Mouse (Mus musculus) lung, embryonic 16.5 days (tissue): ENCODE results near the gene Rrp36. TPM values are rescaled to one million over a fixed set of nuclear protein-coding genes. Genes with fewer than 3 reads are reported as not detected.

Experiments used
- ATAC-seq: fragments of 200-750 bp; cut with Nextera tagmentation; 2 replicates; pipeline ENCODE4 v1.8.0; 2017; ENCODE audit warnings: low read depth, mild to moderate bottlenecking, moderate library complexity
- H3K27ac ChIP-seq: fragments of 300-500 bp; sonication (generic); 2 replicates; pipeline ENCODE4 v1.5.1; 2014; ENCODE audit warnings: mild to moderate bottlenecking, control low read depth, low read length
- H3K27me3 ChIP-seq: fragments of 300-500 bp; sonication (generic); 2 replicates; pipeline ENCODE4 v1.6.1; 2014; ENCODE audit warnings: low read depth, low read length, mixed read lengths; ENCODE audit not compliant: control insufficient read depth, insufficient read depth
- H3K36me3 ChIP-seq: fragments of 300-500 bp; sonication (generic); 2 replicates; pipeline ENCODE4 v1.6.1; 2014; ENCODE audit warnings: low read length; ENCODE audit not compliant: control insufficient read depth, insufficient read depth
- H3K4me1 ChIP-seq: fragments of 300-500 bp; sonication (generic); replicated peaks from 2 replicates; pipeline ENCODE4 v1.6.1; 2014; ENCODE audit warnings: low read length, mixed read lengths; ENCODE audit not compliant: control insufficient read depth, insufficient read depth
- H3K4me2 ChIP-seq: fragments of 300-500 bp; sonication (generic); 2 replicates; pipeline ENCODE4 v1.6.1; 2014; ENCODE audit warnings: low read depth, low read length, control low read depth
- H3K4me3 ChIP-seq: fragments of 300-500 bp; sonication (generic); 2 replicates; pipeline ENCODE4 v1.5.1; 2014; ENCODE audit warnings: mild to moderate bottlenecking, low read length, control low read depth
- H3K9ac ChIP-seq: fragments of 300-500 bp; sonication (generic); 2 replicates; pipeline ENCODE4 v1.6.1; 2014; ENCODE audit warnings: low read length, control low read depth
- H3K9me3 ChIP-seq: fragments of 300-500 bp; sonication (generic); 2 replicates; pipeline ENCODE4 v1.6.1; 2016; ENCODE audit warnings: low read length; ENCODE audit not compliant: control insufficient read depth
- whole genome bisulfite sequencing: fragments of 180-500 bp; shearing (Covaris S2); extraction: QIAGEN DNeasy Blood & Tissue Kit; methylation state at CpG from one replicate; pipeline ENCODE4 v1.1.7; 2014; 5-methylcytosine and 5-hydroxymethylcytosine counted together
- polyA plus RNA-seq: library from polyadenylated mRNA; unstranded; fragments of >200 nt; fragmentation: Nextera tagmentation; extraction: Ambion mirVana; gene quantifications from 2 replicates; pipeline ENCODE4 v1.2.1, GENCODE M21; 2015

Rrp36 gene
- polyA plus RNA-seq, 1 experiment from 2014 or later, result 51.6 TPM

- Histone ChIP-seq H3K27me3 (no peaks in the 10 kb centered on the region), H3K4me3 (peak overlapping the region; percentile 79), H3K9ac (peak overlapping the region; percentile 80), H3K4me1 (peaks cover 28% of the 10 kb centered on the region), H3K9me3 (0 out of 2 replicates have a peak, but pooled peaks cover 3% of the 10 kb centered on the region), H3K27ac (0 out of 2 replicates have a peak overlapping the region, but pooled peaks have one; percentile 97), H3K4me2 (peak overlapping the region; percentile 67), H3K36me3 (peaks cover 35% of the 10 kb centered on the region)
- WGBS, result 59% methylated on average over 20 of the region's 20 CpGs
- ATAC-seq, result no peak
Measured at GRCm38 (mm10) chr17:46651755-46652547, 22.2 kb downstream of the Rrp36 start.

GRCm38 (mm10) chr17:46651292-46651691 lies 22.9 kb downstream of the Rrp36 start:
- ATAC-seq, result no peak
- Histone ChIP-seq H3K4me3 (peak overlapping the region; percentile 79), H3K9me3 (0 out of 2 replicates have a peak, but pooled peaks cover 3% of the 10 kb centered on the region), H3K27me3 (no peaks in the 10 kb centered on the region), H3K9ac (peak overlapping the region; percentile 80), H3K36me3 (peaks cover 33% of the 10 kb centered on the region), H3K27ac (peak overlapping the region; percentile 97), H3K4me1 (peaks cover 33% of the 10 kb centered on the region), H3K4me2 (peak overlapping the region; percentile 67)
- WGBS, result 60% methylated on average over 17 of the region's 17 CpGs

- Histone ChIP-seq H3K4me1 (peaks cover 33% of the 10 kb centered on the region), H3K9me3 (0 out of 2 replicates have a peak, but pooled peaks cover 3% of the 10 kb centered on the region), H3K27ac (peak within 1 kb of the TSS; percentile 97), H3K36me3 (peaks cover 28% of the 10 kb centered on the region), H3K27me3 (no peaks in the 10 kb centered on the region), H3K4me2 (peak within 1 kb of the TSS; percentile 67), H3K4me3 (peak within 1 kb of the TSS; percentile 79), H3K9ac (peak within 1 kb of the TSS; percentile 80)
- peak; percentile 95 for ATAC-seq
- under 1% methylated on average over 53 of the region's 58 CpGs for WGBS
Measured at GRCm38 (mm10) chr17:46650232-46651031, 23.7 kb downstream of the Rrp36 start, which contains the start of gene Cul7. Gene Cul7, plus strand, starts transcription at chr17:46650337.

DNA sequence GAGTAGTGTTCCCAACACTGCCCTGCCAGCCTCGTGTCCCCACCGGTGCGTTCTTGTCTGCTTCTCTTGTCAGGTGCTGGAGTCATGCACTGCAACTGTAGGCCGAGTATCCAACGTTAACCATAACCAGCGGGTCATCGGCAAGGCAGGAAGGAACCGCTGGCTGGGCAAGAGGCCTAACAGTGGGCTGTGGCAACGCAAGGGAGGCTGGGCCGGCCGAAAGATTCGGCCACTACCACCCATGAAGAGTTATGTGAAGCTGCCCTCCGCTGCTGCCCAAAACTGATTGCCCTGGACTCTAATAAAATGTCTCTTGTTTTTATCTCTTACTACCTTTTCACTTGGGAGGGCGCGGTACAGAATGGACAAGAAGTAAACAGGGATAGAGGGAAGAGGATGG lies 24.3 kb downstream of the Rrp36 start:
- peaks cover 25% of the 10 kb centered on the region for H3K36me3 ChIP-seq
- no peaks in the 10 kb centered on the region for H3K27me3 ChIP-seq
- peak overlapping the region; percentile 79 for H3K4me3 ChIP-seq
- H3K4me2 ChIP-seq, result peak overlapping the region; percentile 67
- 0 out of 2 replicates have a peak, but pooled peaks cover 3% of the 10 kb centered on the region for H3K9me3 ChIP-seq
- H3K27ac ChIP-seq, result peak overlapping the region; percentile 97
- WGBS, result 22% methylated on average over 15 of the region's 15 CpGs
- peaks cover 39% of the 10 kb centered on the region for H3K4me1 ChIP-seq
- ATAC-seq, result no peak
- peak overlapping the region; percentile 80 for H3K9ac ChIP-seq

- ATAC-seq, result no peak
- Histone ChIP-seq H3K36me3 (peaks cover 12% of the 10 kb centered on the region), H3K9ac (no peak overlapping the region), H3K27ac (no peak overlapping the region), H3K9me3 (no peaks in the 10 kb centered on the region), H3K27me3 (no peaks in the 10 kb centered on the region), H3K4me3 (no peak overlapping the region), H3K4me1 (peaks cover 46% of the 10 kb centered on the region), H3K4me2 (no peak overlapping the region)
- 87% methylated on average over 9 of the region's 9 CpGs for WGBS
Measured at GRCm38 (mm10) chr17:46648436-46648835, 25.7 kb downstream of the Rrp36 start.

GRCm38 (mm10) chr17:46647279-46647678 lies 26.9 kb downstream of the Rrp36 start:
- peaks cover 40% of the 10 kb centered on the region for H3K4me1 ChIP-seq
- 86% methylated on average over 7 of the region's 7 CpGs for WGBS
- no peaks in the 10 kb centered on the region for H3K27me3 ChIP-seq
- no peaks in the 10 kb centered on the region for H3K9me3 ChIP-seq
- no peak overlapping the region for H3K4me2 ChIP-seq
- ATAC-seq, result no peak
- H3K36me3 ChIP-seq, result peaks cover 3% of the 10 kb centered on the region; the same call in 1 of the 2 replicates
- no peak overlapping the region for H3K9ac ChIP-seq
- H3K27ac ChIP-seq, result no peak overlapping the region
- H3K4me3 ChIP-seq, result no peak overlapping the region

GRCm38 (mm10) chr17:46646322-46646662 lies 27.9 kb downstream of the Rrp36 start:
- WGBS, result under 1% methylated on average over 19 of the region's 19 CpGs
- Histone ChIP-seq H3K27ac (peak overlapping the region; percentile 76), H3K36me3 (peaks cover 5% of the 10 kb centered on the region; the same call in 1 of the 2 replicates), H3K4me3 (peak overlapping the region; percentile 92), H3K9me3 (no peaks in the 10 kb centered on the region), H3K27me3 (no peaks in the 10 kb centered on the region), H3K9ac (peak overlapping the region; percentile 89), H3K4me2 (peak overlapping the region; percentile 92), H3K4me1 (peaks cover 30% of the 10 kb centered on the region)
- ATAC-seq, result no peak

GRCm38 (mm10) chr17:46645561-46646321 lies 28.4 kb downstream of the Rrp36 start, which contains the start of the genes Klc4 and Mrpl2:
Gene Klc4, minus strand, starts transcription at chr17:46646022.
Gene Mrpl2, plus strand, starts transcription at chr17:46646229.
- Histone ChIP-seq H3K27me3 (no peaks in the 10 kb centered on the region), H3K27ac (peak within 1 kb of the TSS; percentile 82), H3K4me1 (peaks cover 27% of the 10 kb centered on the region), H3K9ac (peak within 1 kb of the TSS; percentile 89), H3K4me3 (peak within 1 kb of the TSS; percentile 92), H3K9me3 (no peaks in the 10 kb centered on the region), H3K36me3 (peaks cover 5% of the 10 kb centered on the region; the same call in 1 of the 2 replicates), H3K4me2 (peak within 1 kb of the TSS; percentile 94)
- WGBS, result under 1% methylated on average over 53 of the region's 53 CpGs
- peak; percentile 75 for ATAC-seq
